Mouse (Mus musculus) liver, embryonic 14.5 days (tissue): ENCODE results near the gene Stoml2.

Experiments used
- CTCF ChIP-seq: IDR thresholded peaks from 2 replicates; pipeline ENCODE4 v1.5.1; 2016; ENCODE audit warnings: antibody characterized with exemption, low read depth, control low read depth
- EP300 ChIP-seq: IDR thresholded peaks from 2 replicates; pipeline ENCODE4 v1.6.1; 2016; ENCODE audit warnings: antibody characterized with exemption, low read depth

DNA sequence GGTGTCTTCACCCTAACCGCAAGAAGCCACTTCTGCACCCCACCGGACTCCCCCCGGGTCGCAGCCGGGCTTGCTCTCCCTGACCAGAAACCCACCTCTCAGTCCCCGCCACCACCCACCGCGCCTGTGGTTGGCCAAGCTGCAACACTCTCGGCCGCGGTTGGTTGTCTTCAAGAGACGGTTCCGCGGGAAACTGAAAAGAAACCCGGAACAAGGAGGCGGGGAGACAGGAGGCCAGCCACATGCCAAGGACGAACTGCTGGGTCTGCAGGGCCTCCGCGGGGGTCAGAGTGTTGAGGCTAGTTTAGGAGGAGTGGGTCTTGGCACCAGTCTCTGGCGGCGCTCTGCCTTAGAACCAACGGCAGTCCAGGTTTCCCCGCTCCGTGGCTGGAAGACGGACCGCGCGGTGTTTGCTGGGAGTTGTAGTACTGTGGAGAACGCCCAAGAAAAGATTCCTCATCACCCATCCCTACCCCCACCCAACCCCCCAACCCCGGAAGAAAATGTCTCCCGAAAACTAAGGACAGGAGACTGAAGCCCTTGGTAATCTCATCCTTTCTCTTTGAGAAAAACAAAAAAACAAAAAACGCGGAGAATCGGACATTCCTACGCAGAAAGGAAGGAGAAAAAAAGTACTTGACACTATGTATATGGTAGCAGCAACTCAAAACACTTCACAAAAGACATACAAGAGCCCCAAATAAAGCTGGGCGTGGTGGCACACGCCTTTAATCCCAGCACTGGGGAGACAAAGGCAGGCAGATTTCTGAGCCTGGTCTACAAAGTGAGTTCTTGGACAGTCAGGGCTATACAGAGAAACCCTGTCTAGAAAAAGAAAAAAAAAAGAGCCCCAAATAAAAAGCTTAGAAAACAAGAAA lies 21.1 kb downstream of the Stoml2 start, which contains the start of gene Fancg:
- TF ChIP-seq CTCF (no peak), EP300 (no peak)
